Mouse (Mus musculus): ENCODE results near the gene Fam57b. TPM values are rescaled to one million over a fixed set of nuclear protein-coding genes. Genes with fewer than 3 reads are reported as not detected.

Gene Fam57b
- polyA plus RNA-seq, 1 experiment: 0.94 TPM

GRCm38 (mm10) chr7:126867534-126867933, 70.1 kb downstream of the Fam57b start:
- no peaks in the 10 kb centered on the region for H3K27me3 ChIP-seq (ENCODE audit: control insufficient read depth, insufficient read depth, insufficient read length)
- TF ChIP-seq E2F4 (IDR thresholded peaks at IDR 0.05; ENCODE audit: insufficient read depth) (no peak), REST (IDR thresholded peaks at IDR 0.05; ENCODE audit: insufficient read depth, insufficient read length) (no peak), CEBPB (IDR thresholded peaks at IDR 0.05; ENCODE audit: insufficient read depth, poor library complexity, severe bottlenecking) (no peak), TCF12 (IDR thresholded peaks at IDR 0.05; ENCODE audit: insufficient read depth, poor library complexity, severe bottlenecking) (no peak), SRF (IDR thresholded peaks at IDR 0.05; ENCODE audit: control insufficient read depth, insufficient read length, low read depth) (no peak), MYOG (IDR thresholded peaks at IDR 0.05; ENCODE audit: control insufficient read depth in 1 of 3, insufficient read depth in 1 of 3, insufficient read length in 2 of 3, low read depth in 2 of 3) (no peak), TCF3 (IDR thresholded peaks at IDR 0.05; ENCODE audit: insufficient read length, low read depth) (no peak), USF1 (IDR thresholded peaks at IDR 0.05; ENCODE audit: low read depth) (no peak)
- H3K36me3 ChIP-seq (ENCODE audit: control insufficient read depth, insufficient read depth): peaks cover 8% of the 10 kb centered on the region
- H3K79me2 ChIP-seq (ENCODE audit: control insufficient read depth, insufficient read depth): no peaks in the 10 kb centered on the region
- no peak overlapping the region for H3K4me3 ChIP-seq
- H3K4me2 ChIP-seq (ENCODE audit: low read depth): no peak overlapping the region
- no peak overlapping the region for H3ac ChIP-seq (ENCODE audit: control insufficient read depth, insufficient read length)

GRCm38 (mm10) chr7:126868003-126868402, 70.5 kb downstream of the Fam57b start:
- H3K4me3 ChIP-seq: no peak overlapping the region
- TF ChIP-seq POLR2A (IDR thresholded peaks at IDR 0.05; ENCODE audit: insufficient read length, low read depth) (no peak), MAX (IDR thresholded peaks at IDR 0.05; ENCODE audit: low read depth) (no peak)
- no peak overlapping the region for H3K4me2 ChIP-seq (ENCODE audit: low read depth)
- peaks cover 13% of the 10 kb centered on the region for H3K36me3 ChIP-seq (ENCODE audit: control insufficient read depth, insufficient read depth)
- no peak overlapping the region for H3ac ChIP-seq (ENCODE audit: control insufficient read depth, insufficient read length)
- no peaks in the 10 kb centered on the region for H3K79me2 ChIP-seq (ENCODE audit: control insufficient read depth, insufficient read depth)
- no peaks in the 10 kb centered on the region for H3K27me3 ChIP-seq (ENCODE audit: control insufficient read depth, insufficient read depth, insufficient read length)

- Histone ChIP-seq H3K36me3 (ENCODE audit: control insufficient read depth, insufficient read depth) (peaks cover 21% of the 10 kb centered on the region), H3ac (ENCODE audit: control insufficient read depth, insufficient read length) (no peak overlapping the region), H3K4me3 (no peak overlapping the region), H3K4me2 (ENCODE audit: low read depth) (no peak overlapping the region), H3K27me3 (ENCODE audit: control insufficient read depth, insufficient read depth, insufficient read length) (no peaks in the 10 kb centered on the region), H3K79me2 (ENCODE audit: control insufficient read depth, insufficient read depth) (no peaks in the 10 kb centered on the region)
- TF ChIP-seq POLR2AphosphoS2 (IDR thresholded peaks at IDR 0.05; ENCODE audit: insufficient read length, low read depth): no peak
- no peak for TF ChIP-seq TCF3 (IDR thresholded peaks at IDR 0.05; ENCODE audit: insufficient read length, low read depth)
- no peak for TF ChIP-seq E2F4 (IDR thresholded peaks at IDR 0.05; ENCODE audit: insufficient read depth)
- no peak for TF ChIP-seq MYOD1 (IDR thresholded peaks at IDR 0.05; ENCODE audit: control insufficient read depth in 1 of 3, insufficient read length in 2 of 3, low read depth in 2 of 3)
- TF ChIP-seq MAX (IDR thresholded peaks at IDR 0.05; ENCODE audit: low read depth): no peak
- TF ChIP-seq USF1 (IDR thresholded peaks at IDR 0.05; ENCODE audit: low read depth): no peak
- no peak for TF ChIP-seq TCF12 (IDR thresholded peaks at IDR 0.05; ENCODE audit: insufficient read depth, poor library complexity, severe bottlenecking)
- TF ChIP-seq MYOG (IDR thresholded peaks at IDR 0.05; ENCODE audit: control insufficient read depth in 1 of 3, insufficient read depth in 1 of 3, insufficient read length in 2 of 3, low read depth in 2 of 3): no peak
- TF ChIP-seq SRF (IDR thresholded peaks at IDR 0.05; ENCODE audit: control insufficient read depth, insufficient read length, low read depth): no peak
- TF ChIP-seq POLR2A (IDR thresholded peaks at IDR 0.05; ENCODE audit: insufficient read length, low read depth): no peak
- no peak for TF ChIP-seq CEBPB (IDR thresholded peaks at IDR 0.05; ENCODE audit: insufficient read depth, poor library complexity, severe bottlenecking)
- no peak for TF ChIP-seq REST (IDR thresholded peaks at IDR 0.05; ENCODE audit: insufficient read depth, insufficient read length)
These were observed 72.5 kb downstream of the Fam57b start for GRCm38 (mm10) chr7:126869780-126870519.

GRCm38 (mm10) chr7:126870520-126870891, 73.0 kb downstream of the Fam57b start:
- TF ChIP-seq TCF3 (IDR thresholded peaks at IDR 0.05; ENCODE audit: insufficient read length, low read depth): no peak
- TF ChIP-seq MYOG (IDR thresholded peaks at IDR 0.05; ENCODE audit: control insufficient read depth in 1 of 3, insufficient read depth in 1 of 3, insufficient read length in 2 of 3, low read depth in 2 of 3): no peak
- no peak for TF ChIP-seq REST (IDR thresholded peaks at IDR 0.05; ENCODE audit: insufficient read depth, insufficient read length)
- TF ChIP-seq CEBPB (IDR thresholded peaks at IDR 0.05; ENCODE audit: insufficient read depth, poor library complexity, severe bottlenecking): no peak
- no peak for TF ChIP-seq SRF (IDR thresholded peaks at IDR 0.05; ENCODE audit: control insufficient read depth, insufficient read length, low read depth)
- TF ChIP-seq POLR2AphosphoS2 (IDR thresholded peaks at IDR 0.05; ENCODE audit: insufficient read length, low read depth): no peak
- TF ChIP-seq E2F4 (IDR thresholded peaks at IDR 0.05; ENCODE audit: insufficient read depth): no peak
- TF ChIP-seq MYOD1 (IDR thresholded peaks at IDR 0.05; ENCODE audit: control insufficient read depth in 1 of 3, insufficient read length in 2 of 3, low read depth in 2 of 3): no peak
- TF ChIP-seq MAX (IDR thresholded peaks at IDR 0.05; ENCODE audit: low read depth): no peak
- TF ChIP-seq POLR2A (IDR thresholded peaks at IDR 0.05; ENCODE audit: insufficient read length, low read depth): no peak
- no peak for TF ChIP-seq TCF12 (IDR thresholded peaks at IDR 0.05; ENCODE audit: insufficient read depth, poor library complexity, severe bottlenecking)
- TF ChIP-seq USF1 (IDR thresholded peaks at IDR 0.05; ENCODE audit: low read depth): no peak
- Histone ChIP-seq H3K79me2 (ENCODE audit: control insufficient read depth, insufficient read depth) (no peaks in the 10 kb centered on the region), H3ac (ENCODE audit: control insufficient read depth, insufficient read length) (no peak overlapping the region), H3K4me2 (ENCODE audit: low read depth) (no peak overlapping the region), H3K4me3 (no peak overlapping the region), H3K36me3 (ENCODE audit: control insufficient read depth, insufficient read depth) (peaks cover 27% of the 10 kb centered on the region), H3K27me3 (ENCODE audit: control insufficient read depth, insufficient read depth, insufficient read length) (no peaks in the 10 kb centered on the region)

DNA sequence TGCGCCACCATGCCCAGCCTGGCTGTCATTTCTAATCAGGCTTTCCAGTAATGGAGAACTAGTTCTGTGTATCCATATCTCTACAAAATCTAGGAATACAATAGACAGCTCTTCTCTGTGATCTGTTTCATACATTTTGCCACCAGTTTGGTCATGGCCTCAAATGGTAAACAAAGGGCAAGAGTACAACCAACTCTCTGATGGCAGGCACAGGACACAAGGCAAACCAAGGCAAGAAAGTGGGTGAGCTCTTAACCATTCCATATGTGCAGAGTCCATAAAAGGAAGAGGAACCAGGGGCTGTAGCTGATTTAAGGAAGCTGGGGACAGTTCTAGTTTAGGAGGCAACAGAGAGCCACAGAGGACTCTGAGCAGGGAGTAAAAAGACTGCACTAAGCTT, 79.8 kb downstream of the Fam57b start:
- Histone ChIP-seq H3K4me3 (no peak overlapping the region), H3K4me2 (ENCODE audit: low read depth) (no peak overlapping the region), H3K27me3 (ENCODE audit: control insufficient read depth, insufficient read depth, insufficient read length) (no peaks in the 10 kb centered on the region), H3K36me3 (ENCODE audit: control insufficient read depth, insufficient read depth) (peaks cover 34% of the 10 kb centered on the region), H3K79me2 (ENCODE audit: control insufficient read depth, insufficient read depth) (peaks cover 17% of the 10 kb centered on the region), H3ac (ENCODE audit: control insufficient read depth, insufficient read length) (no peak overlapping the region)
- TF ChIP-seq TCF12 (IDR thresholded peaks at IDR 0.05; ENCODE audit: insufficient read depth, poor library complexity, severe bottlenecking): no peak
- no peak for TF ChIP-seq POLR2AphosphoS2 (IDR thresholded peaks at IDR 0.05; ENCODE audit: insufficient read length, low read depth)
- no peak for TF ChIP-seq USF1 (IDR thresholded peaks at IDR 0.05; ENCODE audit: low read depth)
- no peak for TF ChIP-seq POLR2A (IDR thresholded peaks at IDR 0.05; ENCODE audit: insufficient read length, low read depth)

Other genes starting within 250 kb of the Fam57b start
- 344 TPM for gene Eif3c, start 231.3 kb upstream of the Fam57b start, polyA plus RNA-seq (2012; fragmentation: generic; extraction: Trizol)
- 4.7 TPM for gene Apobr, start 212.7 kb upstream of the Fam57b start, polyA plus RNA-seq (2012; fragmentation: generic; extraction: Trizol)
- 3.6 TPM for gene Cln3, start 211.9 kb upstream of the Fam57b start, polyA plus RNA-seq (2012; fragmentation: generic; extraction: Trizol)
- not detected for gene Il27, start 202.7 kb upstream of the Fam57b start, polyA plus RNA-seq (2012; fragmentation: generic; extraction: Trizol)
- gene Nupr1, start 166.8 kb upstream of the Fam57b start, polyA plus RNA-seq (2012; fragmentation: generic; extraction: Trizol): 244 TPM
- 35.3 TPM for gene Sgf29, start 148.4 kb upstream of the Fam57b start, polyA plus RNA-seq (2012; fragmentation: generic; extraction: Trizol)
- gene Sult1a1, start 121.2 kb upstream of the Fam57b start, polyA plus RNA-seq (2012; fragmentation: generic; extraction: Trizol): not detected
- gene Bola2, start 102.3 kb upstream of the Fam57b start, polyA plus RNA-seq (2012; fragmentation: generic; extraction: Trizol): 79.7 TPM
- 5.8 TPM for gene Slx1b, start 101.9 kb upstream of the Fam57b start, polyA plus RNA-seq (2012; fragmentation: generic; extraction: Trizol)
- gene Coro1a, start 89.9 kb upstream of the Fam57b start, polyA plus RNA-seq (2012; fragmentation: generic; extraction: Trizol): 0.14 TPM
- 126 TPM for gene Mapk3, start 38.1 kb upstream of the Fam57b start, polyA plus RNA-seq (2012; fragmentation: generic; extraction: Trizol)
- 1.1 TPM for gene Gdpd3, start 31.3 kb upstream of the Fam57b start, polyA plus RNA-seq (2012; fragmentation: generic; extraction: Trizol)
- 82.2 TPM for gene Ypel3, start 20.7 kb upstream of the Fam57b start, polyA plus RNA-seq (2012; fragmentation: generic; extraction: Trizol)
- gene Tbx6, start 16.2 kb upstream of the Fam57b start, polyA plus RNA-seq (2012; fragmentation: generic; extraction: Trizol): 0.23 TPM
- gene Ppp4c, start 5.2 kb upstream of the Fam57b start, polyA plus RNA-seq (2012; fragmentation: generic; extraction: Trizol): 113 TPM
- not detected for gene 4930451I11Rik, start 34.0 kb downstream of the Fam57b start, polyA plus RNA-seq (2012; fragmentation: generic; extraction: Trizol)
- gene Doc2a, start 49.7 kb downstream of the Fam57b start, polyA plus RNA-seq (2012; fragmentation: generic; extraction: Trizol): not detected
- gene Hirip3, start 64.3 kb downstream of the Fam57b start, polyA plus RNA-seq (2012; fragmentation: generic; extraction: Trizol): 16.2 TPM
- gene Ino80e, start 64.7 kb downstream of the Fam57b start, polyA plus RNA-seq (2012; fragmentation: generic; extraction: Trizol): 62.4 TPM
- gene Taok2, start 87.0 kb downstream of the Fam57b start, polyA plus RNA-seq (2012; fragmentation: generic; extraction: Trizol): 26.6 TPM
- gene Tmem219, start 125.2 kb downstream of the Fam57b start, polyA plus RNA-seq (2012; fragmentation: generic; extraction: Trizol): 34.1 TPM
- gene Kctd13, start 131.2 kb downstream of the Fam57b start, polyA plus RNA-seq (2012; fragmentation: generic; extraction: Trizol): 14.6 TPM
- 0.11 TPM for gene Asphd1, start 151.9 kb downstream of the Fam57b start, polyA plus RNA-seq (2012; fragmentation: generic; extraction: Trizol)
- 0.10 TPM for gene Sez6l2, start 152.9 kb downstream of the Fam57b start, polyA plus RNA-seq (2012; fragmentation: generic; extraction: Trizol)
- gene Cdipt, start 178.2 kb downstream of the Fam57b start, polyA plus RNA-seq (2012; fragmentation: generic; extraction: Trizol): 173 TPM
- 0.18 TPM for gene Cdiptos, start 178.4 kb downstream of the Fam57b start, polyA plus RNA-seq (2012; fragmentation: generic; extraction: Trizol)
- gene Mvp, start 217.0 kb downstream of the Fam57b start, polyA plus RNA-seq (2012; fragmentation: generic; extraction: Trizol): 111 TPM
- gene Pagr1b, start 218.8 kb downstream of the Fam57b start, polyA plus RNA-seq (2012; fragmentation: generic; extraction: Trizol): 0.95 TPM
- gene Pagr1a, start 219.7 kb downstream of the Fam57b start, polyA plus RNA-seq (2012; fragmentation: generic; extraction: Trizol): 8.1 TPM
- gene Gm42742, start 223.4 kb downstream of the Fam57b start, polyA plus RNA-seq (2012; fragmentation: generic; extraction: Trizol): 37.7 TPM
- not detected for gene Prrt2, start 223.5 kb downstream of the Fam57b start, polyA plus RNA-seq (2012; fragmentation: generic; extraction: Trizol)
- 115 TPM for gene Maz, start 229.4 kb downstream of the Fam57b start, polyA plus RNA-seq (2012; fragmentation: generic; extraction: Trizol)
- 29.9 TPM for gene Kif22, start 244.8 kb downstream of the Fam57b start, polyA plus RNA-seq (2012; fragmentation: generic; extraction: Trizol)

Measured in myocyte (in vitro differentiated cells).